Mouse (Mus musculus) layer of hippocampus, adult 2 months (tissue): ENCODE data around the gene Hnrnpc. TPM values are rescaled to one million over a fixed set of nuclear protein-coding genes. Genes with fewer than 3 reads are reported as not detected.
A peak's percentile ranks its signal among the peaks of the same experiment; 100 is the strongest.

Source experiments
- DNase-seq, 2 experiments: peaks; one replicate each; pipeline ENCODE4 v3.0.0; 2022; ENCODE audit warnings: low spot score in 2 of 2
- H3K27ac ChIP-seq: fragments of 200-600 bp; 2 replicates; pipeline ENCODE4 v1.8.1; 2022
- H3K4me3 ChIP-seq: fragments of 200-600 bp; 2 replicates; pipeline ENCODE4 v1.8.1; 2022; ENCODE audit warnings: mild to moderate bottlenecking
- CTCF ChIP-seq: fragments of 200-600 bp; conservative IDR thresholded peaks from 2 replicates; pipeline ENCODE4 v1.8.1; 2022; ENCODE audit warnings: antibody characterized with exemption, mild to moderate bottlenecking, moderate library complexity
- total RNA-seq, 2 experiments: library from RNA; stranded (reverse); gene quantifications; 2 replicates each; pipeline ENCODE4 v1.2.3; 2021

Gene Hnrnpc
- total RNA-seq, 2 experiments from 2014 or later = 245 to 262 TPM

DNA sequence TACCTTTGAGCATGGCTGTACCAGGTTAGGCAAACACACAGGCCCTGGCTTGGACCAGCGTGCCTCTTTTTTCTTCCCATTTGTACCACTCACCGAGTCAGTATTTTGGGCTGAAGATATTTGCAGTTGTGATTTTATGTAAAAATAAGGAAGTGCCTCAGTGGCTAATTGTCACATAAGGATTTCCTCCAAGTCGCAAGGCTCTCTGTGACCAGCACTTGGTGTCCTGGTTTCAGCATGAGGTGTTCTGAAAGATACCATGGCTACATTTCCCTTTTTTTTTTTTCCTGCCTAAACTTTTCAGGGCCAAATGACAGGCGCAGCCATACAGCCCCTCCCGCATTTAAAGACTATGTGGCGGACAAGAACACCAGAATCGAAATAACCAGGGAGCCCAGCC, 16.3 kb upstream of the Hnrnpc start:
- TF ChIP-seq CTCF = no peak
- Histone ChIP-seq H3K27ac (no peak overlapping the region), H3K4me3 (no peak overlapping the region; the same call in 1 of the 2 replicates)
- DNase-seq = no peak

GRCm38 (mm10) chr14:52118823-52119608, 15.2 kb upstream of the Hnrnpc start:
- Histone ChIP-seq H3K4me3 (peak overlapping the region; percentile 67), H3K27ac (peak overlapping the region; percentile 72)
- peak; percentile 36; the same call in 1 of the 2 replicates for TF ChIP-seq CTCF
- no peak for DNase-seq

- Histone ChIP-seq H3K4me3 (peak overlapping the region; percentile 67; the same call in 1 of the 2 replicates), H3K27ac (no peak overlapping the region)
- DNase-seq = no peak
- no peak for TF ChIP-seq CTCF
Observed at GRCm38 (mm10) chr14:52118456-52118822, 14.6 kb upstream of the Hnrnpc start.

- Histone ChIP-seq H3K4me3 (no peak overlapping the region), H3K27ac (no peak overlapping the region)
- no peak for TF ChIP-seq CTCF
- no peak for DNase-seq
Observed at GRCm38 (mm10) chr14:52117241-52117640, 13.4 kb upstream of the Hnrnpc start.

GRCm38 (mm10) chr14:52114101-52114500, 10.3 kb upstream of the Hnrnpc start:
- TF ChIP-seq CTCF = no peak
- DNase-seq = no peak
- Histone ChIP-seq H3K4me3 (no peak overlapping the region), H3K27ac (no peak overlapping the region)

- no peak for DNase-seq
- TF ChIP-seq CTCF = no peak
- Histone ChIP-seq H3K4me3 (no peak within 1 kb of the TSS), H3K27ac (no peak within 1 kb of the TSS)
Observed at GRCm38 (mm10) chr14:52110346-52110745, 6.5 kb upstream of the Hnrnpc start, which contains the start of gene Rpgrip1. Gene Rpgrip1 (plus strand): TSS chr14:52110704.

GRCm38 (mm10) chr14:52108025-52108424, 4.2 kb upstream of the Hnrnpc start:
- Histone ChIP-seq H3K27ac (no peak overlapping the region), H3K4me3 (no peak overlapping the region)
- DNase-seq = no peak
- no peak for TF ChIP-seq CTCF

DNA sequence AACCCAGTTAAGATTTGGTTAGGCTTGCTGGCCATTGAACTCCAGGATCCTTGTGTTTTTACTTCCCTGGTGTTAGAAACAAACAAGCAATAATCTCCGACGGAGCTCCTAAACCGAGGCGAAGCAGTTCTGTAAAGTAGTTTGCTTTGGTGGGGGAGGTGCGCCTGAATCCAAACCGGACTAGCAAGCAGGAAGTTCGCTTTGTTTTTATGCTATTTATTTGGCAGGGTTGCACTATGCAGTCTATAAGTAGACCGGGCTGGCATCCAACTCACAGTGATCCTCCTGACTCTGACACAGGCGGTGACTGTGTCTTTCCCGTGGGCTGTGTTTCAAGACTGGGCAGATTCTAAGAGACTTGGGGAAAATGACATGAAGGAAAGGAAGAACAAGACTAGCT, 2.9 kb upstream of the Hnrnpc start:
- Histone ChIP-seq H3K4me3 (no peak overlapping the region), H3K27ac (peak overlapping the region; percentile 62)
- peak in 1 of 2 experiments; percentile 16 for DNase-seq
- no peak for TF ChIP-seq CTCF

DNA sequence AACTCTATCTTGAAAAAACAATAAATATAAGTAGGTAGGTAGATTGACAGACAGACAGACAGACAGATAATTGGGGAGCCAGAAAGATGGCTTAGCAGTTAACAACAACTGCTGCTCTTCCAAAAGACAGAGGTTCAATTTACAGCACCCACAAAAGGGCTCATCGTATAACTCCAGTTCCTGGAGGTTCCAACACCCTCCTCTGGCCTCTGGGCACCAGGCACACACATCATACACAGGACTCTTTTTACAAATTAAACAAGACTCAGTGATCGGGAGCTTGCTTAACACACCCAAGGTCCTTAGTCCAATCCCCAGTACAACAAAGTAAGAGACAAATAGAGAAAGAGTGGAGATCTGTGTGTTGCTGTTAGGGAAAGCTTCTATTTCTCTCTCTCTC, 1.5 kb upstream of the Hnrnpc start:
- Histone ChIP-seq H3K27ac (0 out of 2 replicates have a peak overlapping the region, but pooled peaks have one; percentile 99), H3K4me3 (no peak overlapping the region)
- DNase-seq = no peak
- TF ChIP-seq CTCF = no peak

DNA sequence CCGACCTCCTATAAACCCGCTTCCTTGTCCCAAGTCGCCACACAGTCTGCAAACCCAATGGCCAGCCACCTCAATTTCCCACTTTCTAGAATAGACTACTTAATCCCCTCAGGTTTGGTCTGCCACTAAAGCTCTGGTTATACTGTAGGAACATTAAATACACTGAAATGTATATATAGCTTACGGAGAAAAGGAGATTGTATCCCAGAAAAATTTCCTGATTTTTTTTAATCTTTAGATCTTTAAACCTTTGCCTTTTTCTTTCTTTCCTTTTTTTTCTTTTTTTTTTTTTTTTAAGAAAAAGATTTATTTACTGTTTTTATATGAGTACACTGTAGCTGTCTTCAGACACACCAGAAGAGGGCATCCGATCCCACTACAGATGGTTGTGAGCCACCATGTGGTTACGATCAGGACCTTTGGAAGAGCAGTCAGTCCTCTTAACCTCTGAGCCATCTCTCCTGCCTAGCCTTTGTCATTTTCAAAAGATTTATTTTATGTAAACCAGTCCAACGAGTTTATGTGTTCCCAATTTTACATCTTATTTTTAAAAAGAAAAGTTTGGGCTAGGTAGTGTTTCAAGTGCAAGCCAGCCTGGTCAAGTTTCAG, 953 bp upstream of the Hnrnpc start:
- peak overlapping the region; percentile 56 for H3K4me3 ChIP-seq
- TF ChIP-seq CTCF = peak; percentile 53
- no peak for DNase-seq
- H3K27ac ChIP-seq = peak overlapping the region; percentile 99

GRCm38 (mm10) chr14:52103474-52103855, 363 bp downstream of the Hnrnpc start:
- Histone ChIP-seq H3K4me3 (peak overlapping the region; percentile 95), H3K27ac (peak overlapping the region; percentile 97)
- 0 out of 2 replicates have a peak, but pooled peaks have one; percentile 38 for TF ChIP-seq CTCF
- peak; percentile 8 to 39 for DNase-seq

DNA sequence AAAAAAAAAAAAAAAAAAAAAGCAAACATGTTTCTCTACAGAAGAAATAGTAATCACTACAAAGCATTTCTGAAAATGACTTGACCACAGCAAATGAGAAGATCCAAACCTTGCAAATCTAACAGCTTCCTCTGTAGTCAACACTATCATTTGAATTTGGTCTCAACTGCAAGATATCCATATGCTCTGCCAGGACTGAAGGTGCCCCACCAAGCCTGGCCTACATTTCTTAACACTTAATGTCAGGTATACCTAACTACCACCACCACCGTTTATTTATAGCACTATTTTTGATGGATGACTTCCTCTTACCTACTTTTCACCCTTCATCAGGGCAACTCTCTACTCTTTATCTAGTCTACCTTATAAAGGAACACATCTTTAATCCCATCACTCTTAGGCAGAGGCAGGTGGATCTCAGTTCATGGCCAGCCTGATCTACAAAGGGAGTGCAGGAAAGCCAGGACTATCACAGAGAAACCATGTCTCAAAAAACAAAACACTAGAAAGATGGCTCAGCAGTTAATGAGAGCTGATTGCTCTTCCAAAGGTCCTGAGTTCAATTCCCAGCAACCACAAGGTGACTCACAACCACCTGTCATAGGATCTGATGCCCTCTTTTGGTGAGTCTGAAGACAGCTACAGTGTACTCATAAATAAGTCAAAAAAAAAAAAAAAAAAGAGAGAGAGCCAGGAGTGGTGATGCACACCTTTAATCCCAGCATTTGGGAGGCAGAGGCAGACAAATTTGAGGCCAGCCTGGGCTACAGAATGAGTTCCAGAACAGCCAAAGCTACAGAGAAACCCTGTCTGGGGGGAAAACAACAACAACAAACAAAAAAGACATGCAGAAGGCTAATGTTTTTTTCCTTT, 2.3 kb downstream of the Hnrnpc start:
- no peak for TF ChIP-seq CTCF
- Histone ChIP-seq H3K27ac (no peak overlapping the region), H3K4me3 (peak overlapping the region; percentile 95)
- no peak for DNase-seq
